Mouse (Mus musculus): ENCODE measurements at regions not wholly inside any gene's neighbourhood (a gene's known extent, or its start where the extent isn't known, plus 50 kb on each side); places are given as distances from the start of the nearest gene placed in this dataset.

GRCm38 (mm10) chr13:110836936-110837335 lies 417.9 kb upstream of the Actbl2 start:
- in situ Hi-C loops (cut with MboI; ENCODE audit: low pct_unique_long_range_greater_than_20kb in 1 of 2, low sequenced_read_pairs in 2 of 2, unreplicated experiment in 1 of 2) = no loop called here

- in situ Hi-C loops (cut with MboI; ENCODE audit: low pct_unique_long_range_greater_than_20kb in 1 of 2, low sequenced_read_pairs in 2 of 2, unreplicated experiment in 1 of 2) = no loop called here
Measured at GRCm38 (mm10) chr13:110841949-110842348, 412.9 kb upstream of the Actbl2 start.

GRCm38 (mm10) chr13:110845695-110846094 lies 409.1 kb upstream of the Actbl2 start:
- in situ Hi-C loops (cut with MboI; ENCODE audit: low pct_unique_long_range_greater_than_20kb in 1 of 2, low sequenced_read_pairs in 2 of 2, unreplicated experiment in 1 of 2) = no loop called here

GRCm38 (mm10) chr13:110852996-110853727 lies 401.7 kb upstream of the Actbl2 start:
- in situ Hi-C loops (cut with MboI; ENCODE audit: low pct_unique_long_range_greater_than_20kb in 1 of 2, low sequenced_read_pairs in 2 of 2, unreplicated experiment in 1 of 2) = no loop called here

- in situ Hi-C loops (cut with MboI; ENCODE audit: low pct_unique_long_range_greater_than_20kb in 1 of 2, low sequenced_read_pairs in 2 of 2, unreplicated experiment in 1 of 2) = no loop called here
Measured at GRCm38 (mm10) chr13:110854213-110854612, 400.6 kb upstream of the Actbl2 start.

- in situ Hi-C loops (cut with MboI; ENCODE audit: low pct_unique_long_range_greater_than_20kb in 1 of 2, low sequenced_read_pairs in 2 of 2, unreplicated experiment in 1 of 2) = no loop called here
Measured at GRCm38 (mm10) chr13:110865902-110866512, 388.8 kb upstream of the Actbl2 start.

- in situ Hi-C loops (cut with MboI; ENCODE audit: low pct_unique_long_range_greater_than_20kb in 1 of 2, low sequenced_read_pairs in 2 of 2, unreplicated experiment in 1 of 2) = no loop called here
Measured at GRCm38 (mm10) chr13:110866713-110867112, 388.1 kb upstream of the Actbl2 start.

- in situ Hi-C loops (cut with MboI; ENCODE audit: low pct_unique_long_range_greater_than_20kb in 1 of 2, low sequenced_read_pairs in 2 of 2, unreplicated experiment in 1 of 2) = no loop called here
Measured at GRCm38 (mm10) chr13:110871125-110871775, 383.6 kb upstream of the Actbl2 start.

- in situ Hi-C loops (cut with MboI; ENCODE audit: low pct_unique_long_range_greater_than_20kb in 1 of 2, low sequenced_read_pairs in 2 of 2, unreplicated experiment in 1 of 2) = no loop called here
Measured at GRCm38 (mm10) chr13:110871776-110872135, 383.1 kb upstream of the Actbl2 start.

- in situ Hi-C loops (cut with MboI; ENCODE audit: low pct_unique_long_range_greater_than_20kb in 1 of 2, low sequenced_read_pairs in 2 of 2, unreplicated experiment in 1 of 2) = no loop called here
Measured at GRCm38 (mm10) chr13:110881573-110881972, 373.2 kb upstream of the Actbl2 start.

- in situ Hi-C loops (cut with MboI; ENCODE audit: low pct_unique_long_range_greater_than_20kb in 1 of 2, low sequenced_read_pairs in 2 of 2, unreplicated experiment in 1 of 2) = no loop called here
Measured at GRCm38 (mm10) chr13:110882173-110882572, 372.6 kb upstream of the Actbl2 start.

- in situ Hi-C loops (cut with MboI; ENCODE audit: low pct_unique_long_range_greater_than_20kb in 1 of 2, low sequenced_read_pairs in 2 of 2, unreplicated experiment in 1 of 2) = no loop called here
Measured at GRCm38 (mm10) chr13:110882661-110883172, 372.1 kb upstream of the Actbl2 start.

- in situ Hi-C loops (cut with MboI; ENCODE audit: low pct_unique_long_range_greater_than_20kb in 1 of 2, low sequenced_read_pairs in 2 of 2, unreplicated experiment in 1 of 2) = no loop called here
Measured at GRCm38 (mm10) chr13:110893909-110894308, 360.9 kb upstream of the Actbl2 start.

GRCm38 (mm10) chr13:110895349-110895748 lies 359.5 kb upstream of the Actbl2 start:
- in situ Hi-C loops (cut with MboI; ENCODE audit: low pct_unique_long_range_greater_than_20kb in 1 of 2, low sequenced_read_pairs in 2 of 2, unreplicated experiment in 1 of 2) = no loop called here

GRCm38 (mm10) chr13:110895900-110896299 lies 358.9 kb upstream of the Actbl2 start:
- in situ Hi-C loops (cut with MboI; ENCODE audit: low pct_unique_long_range_greater_than_20kb in 1 of 2, low sequenced_read_pairs in 2 of 2, unreplicated experiment in 1 of 2) = no loop called here

- in situ Hi-C loops (cut with MboI; ENCODE audit: low pct_unique_long_range_greater_than_20kb in 1 of 2, low sequenced_read_pairs in 2 of 2, unreplicated experiment in 1 of 2) = no loop called here
Measured at GRCm38 (mm10) chr13:110897621-110898020, 357.2 kb upstream of the Actbl2 start.

- in situ Hi-C loops (cut with MboI; ENCODE audit: low pct_unique_long_range_greater_than_20kb in 1 of 2, low sequenced_read_pairs in 2 of 2, unreplicated experiment in 1 of 2) = no loop called here
Measured at GRCm38 (mm10) chr13:110902994-110903644, 351.7 kb upstream of the Actbl2 start.

- in situ Hi-C loops (cut with MboI; ENCODE audit: low pct_unique_long_range_greater_than_20kb in 1 of 2, low sequenced_read_pairs in 2 of 2, unreplicated experiment in 1 of 2) = no loop called here
Measured at GRCm38 (mm10) chr13:110907319-110907955, 347.4 kb upstream of the Actbl2 start.

- in situ Hi-C loops (cut with MboI; ENCODE audit: low pct_unique_long_range_greater_than_20kb in 1 of 2, low sequenced_read_pairs in 2 of 2, unreplicated experiment in 1 of 2) = no loop called here
Measured at GRCm38 (mm10) chr13:110911866-110912265, 342.9 kb upstream of the Actbl2 start.

Measured in mouse embryonic stem cell (cell line).